Mouse (Mus musculus): ENCODE measurements around the gene Inip.

GRCm38 (mm10) chr4:59832810-59833209 is 31.4 kb upstream of the Inip start:
- no peak for TF ChIP-seq GATA2 (IDR thresholded peaks at IDR 0.05; ENCODE audit: borderline replicate concordance, low read depth, low read length)
- no peak for TF ChIP-seq CTCF (IDR thresholded peaks at IDR 0.05; ENCODE audit: low read depth, low read length)
- TF ChIP-seq GATA1 (IDR thresholded peaks at IDR 0.05; ENCODE audit: borderline replicate concordance, low read length), result no peak

Measured in G1E (cell line).